Mouse (Mus musculus): ENCODE data around the gene Hps6.

The Hps6 gene

DNA sequence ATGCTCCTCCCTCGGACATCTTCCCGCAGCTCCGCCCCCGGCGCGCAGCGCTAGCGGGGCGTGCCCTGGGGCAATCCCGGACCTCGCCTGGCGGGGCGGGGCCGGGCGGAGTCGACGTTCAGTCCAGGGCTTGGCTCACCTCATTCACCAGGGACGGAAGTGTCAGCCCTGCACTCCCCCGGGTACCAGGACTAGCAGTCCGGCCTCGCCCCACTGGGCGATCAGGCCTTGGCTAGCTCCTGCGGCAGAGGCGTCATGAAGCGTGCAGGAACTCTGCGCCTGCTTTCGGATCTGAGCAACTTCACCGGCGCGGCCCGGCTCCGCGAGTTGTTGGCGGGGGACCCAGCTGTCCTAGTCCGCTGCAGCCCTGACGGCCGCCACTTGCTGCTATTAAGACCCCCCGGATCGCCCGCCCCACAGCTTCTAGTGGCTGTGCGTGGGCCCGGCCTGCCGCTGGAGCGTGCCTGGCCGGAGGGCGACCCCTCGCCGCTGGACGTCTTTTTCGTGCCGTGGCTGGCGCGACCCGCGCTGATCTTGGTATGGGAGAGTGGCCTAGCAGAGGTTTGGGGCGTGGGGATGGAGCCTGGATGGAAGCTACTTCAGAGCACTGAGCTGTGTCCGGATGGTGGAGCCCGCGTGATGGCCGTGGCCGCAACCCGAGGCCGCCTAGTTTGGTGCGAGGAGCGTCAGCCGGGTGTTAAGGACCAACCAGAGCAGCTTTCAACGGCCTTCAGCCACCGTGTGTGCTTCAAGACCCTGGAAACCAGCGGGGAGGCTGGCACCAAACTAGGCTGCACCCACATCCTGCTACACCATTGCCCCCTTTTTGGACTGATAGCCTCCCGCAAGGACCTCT, at the start of gene Hps6:
TSS of gene Hps6 (plus strand) at position 138 of the 856 bp plus-strand sequence.
- 3% methylated on average over 70 of the region's 70 CpGs for WGBS

DNA sequence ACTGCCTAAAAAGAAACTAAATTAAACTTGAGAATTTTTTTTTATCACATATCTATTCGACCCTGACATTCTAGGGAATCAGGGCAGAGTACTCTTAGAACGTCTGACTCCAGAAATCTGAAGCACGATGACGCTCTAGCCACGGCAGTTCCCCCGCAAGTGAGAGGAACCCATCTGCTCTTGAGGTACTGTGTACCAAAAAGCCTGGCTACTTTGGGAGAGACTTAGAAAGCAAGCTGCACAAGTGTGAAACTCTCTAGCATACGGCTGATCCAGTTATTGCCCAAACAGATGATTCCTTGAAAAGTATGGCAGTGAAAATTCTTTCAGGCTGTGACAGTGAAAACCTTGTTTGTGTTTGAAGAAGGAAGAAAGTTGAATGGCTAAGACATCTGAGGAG, 46.6 kb upstream of the Hps6 start:
- WGBS, result 51% methylated on average over 7 of the region's 7 CpGs

DNA sequence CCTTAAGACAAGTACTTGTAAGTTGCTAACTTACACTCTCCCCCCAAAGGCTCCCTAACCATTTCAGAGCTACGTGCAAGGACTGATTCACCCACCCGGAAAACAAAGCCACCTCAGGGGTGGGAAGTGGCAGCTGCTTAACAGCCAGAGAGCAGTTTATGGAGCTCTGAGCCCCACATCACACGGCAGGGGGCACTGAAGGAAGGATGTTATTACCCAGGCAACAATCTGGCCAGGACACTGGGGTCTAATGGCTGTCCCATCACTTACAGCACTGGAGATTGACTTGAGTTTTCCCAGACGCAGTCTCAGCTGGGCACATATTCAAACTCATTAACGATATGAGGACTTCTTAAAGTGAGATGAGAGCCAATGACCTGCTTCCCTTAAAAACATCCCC, 42.5 kb upstream of the Hps6 start:
- WGBS, result 54% methylated on average over 5 of the region's 5 CpGs

DNA sequence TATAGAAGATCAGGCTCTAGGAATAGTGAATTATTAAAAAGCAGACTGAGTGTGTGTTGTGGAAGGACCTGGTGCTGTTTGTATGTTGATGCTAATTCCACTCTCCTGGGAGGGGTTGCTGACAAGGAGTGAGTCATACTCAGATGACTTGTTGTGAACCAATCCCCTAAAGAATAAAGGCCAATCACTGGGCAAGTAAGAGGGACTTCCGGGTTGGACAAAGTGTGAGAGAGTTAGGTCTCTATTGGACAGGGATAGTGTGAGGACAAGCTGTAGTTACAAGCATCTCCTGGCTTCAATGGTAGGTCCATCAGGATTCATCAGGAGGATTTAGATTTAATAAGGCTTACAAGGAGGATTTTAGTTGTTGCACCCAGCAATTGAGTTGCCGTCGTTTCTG, 15.1 kb upstream of the Hps6 start:
- 90% methylated on average over 3 of the region's 3 CpGs for WGBS

DNA sequence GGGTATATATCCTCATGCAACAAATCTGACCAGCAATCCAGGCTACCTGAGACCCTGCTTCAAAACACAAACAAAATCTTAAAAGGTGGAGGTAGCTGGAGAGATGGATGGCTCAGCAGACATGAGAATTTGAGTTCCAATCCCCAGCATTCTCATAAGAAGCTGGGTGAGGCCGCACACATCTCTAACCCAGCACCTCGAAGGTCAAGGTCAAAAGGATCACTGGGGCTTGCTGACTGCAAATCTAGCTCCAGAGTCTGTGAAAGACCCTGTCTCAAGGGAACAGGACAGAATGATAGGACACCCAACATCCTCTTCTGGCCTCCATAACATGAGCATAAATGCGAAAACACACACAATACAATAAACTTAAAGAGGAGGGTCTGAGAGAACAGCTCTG, 12.1 kb upstream of the Hps6 start:
- WGBS, result 98% methylated on average over 3 of the region's 3 CpGs

DNA sequence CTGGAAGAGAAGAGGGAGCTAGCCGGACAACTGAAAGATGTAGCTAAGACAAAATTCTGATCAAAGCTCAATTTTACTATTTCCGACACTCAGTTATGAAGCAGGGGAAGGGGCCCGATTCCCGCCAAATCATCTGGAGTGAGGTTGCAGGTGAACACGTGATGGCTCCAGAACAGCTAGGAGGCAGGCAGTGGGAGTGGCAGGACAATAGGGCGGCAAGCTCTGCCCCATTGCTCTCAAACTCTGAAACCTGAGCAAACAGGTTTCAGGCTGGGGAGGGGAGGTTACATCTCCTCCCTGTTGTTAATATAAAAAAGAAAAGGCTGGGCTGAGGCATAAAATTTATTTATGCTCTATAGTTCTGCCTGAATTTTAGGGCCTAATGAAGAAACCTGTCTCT, 9.9 kb upstream of the Hps6 start:
- 85% methylated on average over 6 of the region's 6 CpGs for WGBS

DNA sequence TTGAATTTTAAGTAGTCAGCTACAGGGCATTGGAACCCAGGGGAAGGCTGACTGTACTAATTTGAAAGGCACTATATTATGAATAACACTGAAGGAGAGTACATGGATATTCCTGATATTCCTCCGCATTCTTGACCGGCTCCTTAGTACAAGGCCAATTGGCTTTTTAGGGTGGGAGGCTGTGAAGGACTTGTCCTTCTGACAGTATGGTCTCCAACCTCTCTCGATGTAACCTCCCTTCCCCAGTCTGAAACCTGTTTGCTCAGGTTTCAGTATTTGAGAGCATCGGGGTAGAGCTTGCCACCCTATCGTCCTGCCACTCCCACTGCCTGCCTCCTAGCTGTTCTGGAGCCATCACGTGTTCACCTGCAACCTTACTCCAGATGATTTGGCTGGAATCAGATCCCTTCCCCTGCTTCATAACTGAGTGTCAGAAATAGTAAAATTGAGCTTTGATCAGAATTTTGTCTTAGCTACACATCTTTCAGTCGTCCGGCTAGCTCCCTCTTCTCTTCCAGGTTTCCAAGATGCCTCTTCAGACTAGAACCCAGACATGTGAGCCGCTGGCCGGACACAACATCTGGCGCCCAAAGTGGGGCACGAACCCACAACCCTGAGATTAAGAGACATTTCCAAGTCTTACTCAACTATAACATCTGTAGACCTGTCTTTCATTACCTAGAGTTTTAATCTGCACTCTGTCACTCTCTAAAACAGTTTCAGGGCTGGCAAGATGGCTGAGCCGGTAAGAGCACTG, 9.1 kb upstream of the Hps6 start:
- 97% methylated on average over 13 of the region's 13 CpGs for WGBS

DNA sequence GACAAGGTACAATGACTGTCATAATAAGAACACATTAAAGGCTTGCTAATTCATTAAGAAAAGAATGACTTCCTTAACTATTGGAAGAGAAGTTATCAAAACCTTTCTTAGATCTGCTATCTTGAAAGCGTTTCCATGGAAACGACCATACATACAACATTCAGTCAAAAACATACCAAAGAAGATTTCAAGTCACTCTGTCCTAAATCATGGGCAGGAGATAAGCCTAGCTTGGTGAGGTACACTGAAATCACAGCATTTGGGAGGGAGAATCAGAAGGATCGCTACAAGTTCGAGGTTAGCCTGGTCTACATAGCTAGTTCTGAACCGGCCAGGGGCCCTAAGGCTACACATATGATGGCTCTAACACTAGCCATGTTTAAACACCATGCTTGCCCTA, 5.9 kb upstream of the Hps6 start:
- 59% methylated on average over 5 of the region's 5 CpGs for WGBS

DNA sequence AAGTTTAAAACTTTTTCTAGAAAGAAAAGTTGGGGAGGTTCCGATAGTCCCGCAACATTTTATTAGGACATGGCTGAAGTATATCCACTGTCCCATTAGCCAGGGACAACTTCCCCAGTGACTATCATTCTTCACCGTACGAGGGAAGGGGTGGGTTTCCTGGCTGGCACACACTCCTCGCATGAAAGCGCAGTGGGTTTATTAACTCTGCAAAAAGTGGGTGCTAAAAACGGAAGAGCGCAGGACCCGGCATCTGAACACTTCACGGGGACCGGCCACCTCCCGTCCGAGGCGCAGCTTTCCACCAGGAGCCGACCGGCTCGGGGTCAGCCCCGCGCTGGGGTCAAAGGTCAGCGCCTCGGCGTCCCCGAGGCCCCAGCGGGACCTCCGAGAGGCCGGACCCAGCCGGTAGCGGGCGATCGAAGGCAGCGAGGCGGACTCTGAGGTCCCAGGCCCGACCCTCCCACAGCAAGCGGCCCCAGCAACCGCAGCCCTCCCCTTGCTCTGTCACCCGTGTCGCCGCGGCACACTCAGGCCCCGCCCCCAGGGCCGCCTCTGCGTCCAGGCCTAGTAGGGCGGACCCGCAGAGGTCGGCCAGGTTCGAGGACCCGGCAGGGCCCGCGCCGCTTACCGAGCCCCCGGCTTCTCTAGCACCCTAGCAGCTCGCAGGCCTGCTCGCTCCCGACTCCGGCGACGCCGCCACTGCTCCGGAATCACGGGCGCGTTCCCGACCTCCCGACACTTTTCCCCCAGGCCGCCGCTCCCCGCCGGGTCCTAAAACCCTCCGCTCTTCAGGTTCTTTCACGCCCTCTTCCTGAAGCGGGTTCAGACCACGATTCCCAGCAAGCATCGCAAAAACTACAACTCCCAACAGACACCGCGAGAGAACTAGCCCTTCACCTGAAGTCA, 5.3 kb upstream of the Hps6 start, which contains the start of gene Armh3:
TSS of gene Armh3 (minus strand) at position 704 of the 909 bp plus-strand sequence.
- 1% methylated on average over 75 of the region's 76 CpGs for WGBS

DNA sequence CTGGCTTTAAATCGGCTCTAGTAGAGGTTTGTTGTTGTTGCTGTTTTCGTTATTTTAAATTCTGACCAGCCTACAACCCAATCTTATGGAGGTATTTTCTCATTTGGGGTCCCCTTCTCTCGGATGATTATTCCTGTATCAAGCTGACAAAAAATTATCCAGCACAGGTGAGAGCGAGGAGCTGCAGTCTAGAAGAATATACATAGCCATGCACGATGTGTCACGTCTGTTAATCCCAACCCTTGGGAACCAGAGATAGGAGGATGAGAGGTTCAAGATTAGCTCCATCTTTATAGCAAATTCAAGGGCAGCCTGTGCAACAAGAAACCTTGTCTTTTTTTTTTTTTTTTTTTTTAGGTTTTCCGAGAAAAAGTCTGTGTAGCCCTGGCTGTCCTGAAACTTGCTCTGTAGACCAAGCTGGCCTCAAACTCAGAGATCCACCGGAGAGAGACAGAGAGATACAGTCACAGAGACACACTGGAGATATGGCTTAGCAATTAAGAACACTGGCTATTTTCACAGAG, 4.6 kb upstream of the Hps6 start:
- 6% methylated on average over 8 of the region's 8 CpGs for WGBS

DNA sequence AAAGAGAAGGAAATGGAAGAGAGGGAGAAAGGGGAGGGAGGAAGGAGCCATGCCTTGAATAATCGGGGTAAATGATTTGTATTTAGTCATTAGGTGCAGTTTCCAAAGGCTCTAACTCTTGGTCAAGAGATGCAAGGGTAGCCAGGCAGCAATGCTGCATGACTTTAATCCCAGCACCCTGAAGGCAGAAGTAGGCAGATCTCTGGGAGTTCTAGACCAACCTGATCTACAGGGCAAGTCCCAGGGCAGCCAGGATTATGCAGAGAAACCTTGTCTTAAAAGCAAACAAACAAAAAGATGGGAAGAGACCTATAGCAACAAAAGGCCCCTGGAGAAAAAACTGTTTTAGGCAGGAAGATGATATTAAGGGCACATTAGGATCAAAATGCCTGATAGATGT, 3.9 kb upstream of the Hps6 start:
- WGBS, result 61% methylated on average over 1 of the region's 1 CpGs

DNA sequence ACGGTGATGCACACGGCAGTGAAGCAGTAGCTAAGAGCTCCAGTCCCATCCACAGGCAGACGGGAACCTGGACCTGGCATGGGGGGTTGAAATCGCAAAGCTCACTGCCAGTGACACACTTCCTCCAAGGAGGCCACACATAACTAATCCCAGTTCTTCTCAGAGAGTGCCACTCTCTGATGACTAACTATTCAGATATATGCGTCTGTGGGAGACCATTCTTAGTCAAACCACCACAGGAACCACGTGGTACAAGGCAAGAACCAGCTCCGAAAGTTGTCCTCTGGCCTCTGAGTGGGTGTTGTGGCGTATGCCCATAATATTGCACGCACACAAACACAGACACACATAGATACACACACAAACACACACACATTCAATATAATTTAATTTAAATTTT, 1.0 kb upstream of the Hps6 start:
- 72% methylated on average over 9 of the region's 9 CpGs for WGBS

DNA sequence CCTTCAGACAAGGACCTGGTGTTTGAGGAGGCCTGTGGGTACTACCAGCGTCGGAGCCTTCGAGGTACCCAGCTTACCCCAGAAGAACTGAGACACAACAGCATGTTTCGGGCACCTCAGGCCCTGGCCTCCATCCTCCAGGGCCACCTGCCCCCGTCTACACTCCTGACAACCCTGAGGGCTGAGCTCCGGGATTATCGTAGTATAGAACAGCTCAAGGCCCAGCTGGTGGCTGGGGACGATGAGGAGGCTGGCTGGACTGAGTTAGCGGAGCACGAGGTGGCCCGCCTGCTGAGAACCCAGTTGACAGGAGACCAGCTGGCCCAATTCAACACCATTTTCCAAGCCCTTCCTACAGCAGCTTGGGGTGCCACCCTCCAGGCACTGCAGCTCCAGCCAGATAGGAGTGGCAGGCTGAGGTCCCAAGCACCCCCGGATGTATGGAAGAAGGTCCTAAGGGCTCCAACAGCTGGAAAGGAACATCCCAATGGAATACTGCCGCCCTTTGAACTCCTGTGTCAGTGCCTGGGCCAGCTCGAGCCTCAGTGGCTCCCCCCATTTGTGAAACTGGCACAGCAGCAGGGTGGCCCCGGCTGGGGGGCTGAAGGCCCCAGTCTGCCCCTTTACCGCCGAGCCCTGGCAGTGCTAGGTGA, 1.6 kb downstream of the Hps6 start:
- 83% methylated on average over 17 of the region's 17 CpGs for WGBS

DNA sequence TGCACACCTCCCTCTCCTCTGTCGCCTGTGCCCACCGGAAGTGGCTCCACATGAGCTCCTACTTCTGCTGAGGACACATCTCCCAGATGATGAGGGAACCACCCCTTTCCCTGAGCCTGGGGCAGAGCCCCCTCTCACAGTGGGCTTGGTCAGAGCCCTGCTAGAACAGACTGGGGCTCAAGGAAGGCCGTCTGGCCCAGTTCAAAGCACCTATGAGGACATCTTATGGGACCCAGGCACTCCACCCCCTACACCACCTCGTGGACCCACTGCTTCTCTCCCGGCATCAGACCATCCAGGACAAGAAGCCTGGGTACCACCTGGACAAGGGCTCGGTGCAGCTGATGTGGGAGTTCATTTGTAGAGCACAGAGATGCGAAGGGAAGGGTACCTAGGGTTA, 2.4 kb downstream of the Hps6 start:
- WGBS, result 87% methylated on average over 7 of the region's 7 CpGs

DNA sequence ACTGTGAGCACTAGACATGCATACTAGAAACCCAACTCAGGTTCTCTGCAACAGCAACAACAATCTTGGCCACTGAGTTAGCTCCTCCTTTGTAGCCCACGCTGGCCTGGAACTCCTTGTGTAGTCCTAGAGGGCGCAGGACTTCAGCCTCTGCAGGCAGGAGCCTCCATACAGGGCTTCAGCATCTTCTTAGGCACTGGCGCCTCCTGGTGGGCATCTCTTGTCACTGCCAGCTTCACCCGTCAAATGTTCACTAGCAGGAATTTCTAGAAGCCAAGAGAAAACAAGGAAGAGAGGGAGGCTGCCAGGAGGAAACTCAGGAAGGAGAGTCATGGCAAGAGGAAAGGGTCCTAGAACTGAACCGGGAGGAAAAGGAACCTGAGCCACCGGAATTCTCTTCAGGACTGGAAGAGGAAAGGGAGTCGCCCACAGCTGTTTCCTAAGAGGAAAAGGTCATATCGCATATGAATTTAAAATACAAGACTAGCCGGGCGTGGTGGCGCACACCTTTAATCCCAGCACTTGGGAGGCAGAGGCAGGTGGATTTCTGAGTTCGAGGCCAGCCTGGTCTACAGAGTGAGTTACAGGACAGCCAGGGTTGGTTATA, 11.4 kb downstream of the Hps6 start:
- WGBS, result 33% methylated on average over 12 of the region's 12 CpGs

DNA sequence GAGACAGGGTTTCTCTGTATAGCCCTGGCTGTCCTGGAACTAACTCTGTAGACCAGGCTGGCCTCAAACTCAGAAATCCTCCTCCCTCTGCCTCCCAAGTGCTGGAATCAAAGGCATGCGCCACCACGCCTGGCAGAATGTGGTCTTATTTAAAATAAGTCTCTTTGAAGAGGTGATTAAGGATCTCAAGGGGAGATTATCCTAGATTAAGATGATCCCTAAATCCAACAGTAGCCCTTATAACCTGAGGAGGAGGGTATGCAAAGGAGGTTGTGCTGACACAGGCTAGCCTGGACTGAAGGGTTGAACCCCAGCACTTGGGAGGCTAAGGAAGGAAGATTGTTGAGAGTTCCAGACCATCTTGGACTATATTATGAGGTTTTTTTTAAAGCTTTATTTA, 12.7 kb downstream of the Hps6 start:
- WGBS, result 88% methylated on average over 2 of the region's 2 CpGs

DNA sequence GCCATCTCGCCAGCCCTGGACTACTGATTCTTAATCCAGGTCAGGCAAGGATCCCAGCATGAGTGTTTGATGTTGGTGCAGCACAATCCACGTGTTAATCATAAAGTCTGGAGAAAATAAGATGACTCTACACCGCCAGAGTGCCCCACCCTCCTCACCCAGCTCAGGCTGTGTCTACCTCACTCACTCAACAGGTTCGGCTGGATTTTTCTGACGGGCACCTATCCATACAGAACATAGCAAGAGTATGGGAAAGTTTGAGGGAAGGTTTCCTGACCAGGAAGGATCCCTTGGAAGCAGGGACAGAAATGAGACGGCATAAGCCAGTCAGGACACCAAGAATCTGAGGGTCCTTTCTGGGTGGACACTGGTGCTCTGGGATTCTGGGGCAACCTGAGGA, 21.7 kb downstream of the Hps6 start:
- 84% methylated on average over 6 of the region's 6 CpGs for WGBS

DNA sequence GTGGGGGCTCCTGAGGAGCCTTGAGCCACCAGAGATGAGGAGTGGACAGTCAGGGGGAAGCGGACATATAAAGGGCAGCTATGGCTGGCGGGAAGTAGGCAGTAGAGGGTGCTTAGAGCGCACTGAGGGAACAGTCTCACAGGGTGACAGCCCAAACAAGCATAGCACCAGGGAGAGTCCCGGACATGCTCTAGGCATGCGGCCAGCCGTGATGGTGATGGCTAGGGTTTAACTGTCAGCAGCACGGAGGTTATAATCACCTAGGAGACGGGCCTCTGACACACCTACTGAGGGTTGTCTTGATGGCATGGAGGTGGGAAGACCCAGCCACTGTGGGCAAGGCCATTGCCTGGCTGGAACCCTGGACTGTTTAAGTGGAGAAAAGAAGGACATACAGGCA, 23.3 kb downstream of the Hps6 start:
- 55% methylated on average over 8 of the region's 8 CpGs for WGBS

DNA sequence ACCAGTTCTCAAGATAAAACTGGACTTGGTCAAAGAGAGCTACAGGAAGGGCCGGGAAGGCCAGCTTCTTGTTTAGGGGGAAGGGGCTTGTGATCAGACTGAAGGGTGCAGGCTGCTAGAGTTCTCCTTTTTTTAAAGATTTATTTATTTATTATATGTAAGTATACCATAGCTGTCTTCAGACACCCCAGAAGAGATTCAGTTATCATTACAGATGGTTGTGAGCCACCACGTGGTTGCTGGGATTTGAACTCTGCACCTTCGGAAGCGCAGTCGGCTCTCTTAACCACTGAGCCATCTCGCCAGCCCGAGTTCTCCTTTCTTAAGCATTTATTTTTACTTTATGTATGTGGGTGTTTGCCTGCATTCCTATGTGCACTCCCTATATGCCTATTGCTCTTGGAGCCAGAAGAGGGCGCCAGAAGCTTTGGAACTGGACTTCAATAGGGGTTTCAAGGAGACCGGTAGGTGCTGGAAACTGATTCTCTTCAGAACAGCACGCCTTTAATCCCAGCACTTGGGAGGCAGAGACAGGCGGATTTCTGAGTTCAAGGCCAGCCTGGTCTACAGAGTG, 25.5 kb downstream of the Hps6 start:
- 65% methylated on average over 11 of the region's 11 CpGs for WGBS

DNA sequence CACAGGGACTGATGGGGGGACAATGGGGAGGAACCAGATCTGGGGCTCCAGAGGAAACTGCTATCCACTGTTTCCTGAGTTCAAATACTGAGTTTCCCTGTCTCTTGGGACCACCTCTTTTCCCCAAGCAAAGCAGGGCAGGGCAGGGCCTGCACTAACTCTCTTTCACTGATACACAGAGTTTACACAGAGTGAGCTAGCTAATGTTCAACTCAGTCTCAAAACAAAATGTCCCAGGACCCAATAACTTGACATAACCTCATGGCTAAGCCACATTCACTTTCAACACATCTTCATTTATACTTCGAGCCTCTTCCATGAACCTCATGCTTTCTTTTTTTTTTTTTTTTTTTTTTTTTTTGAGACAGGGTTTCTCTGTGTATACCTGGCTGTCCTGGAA, 26.3 kb downstream of the Hps6 start:
- 96% methylated on average over 1 of the region's 1 CpGs for WGBS
